Mouse (Mus musculus): ENCODE results near the gene Tmem117. TPM values are rescaled to one million over a fixed set of nuclear protein-coding genes. Genes with fewer than 3 reads are reported as not detected.
A peak's percentile ranks its signal among the peaks of the same experiment; 100 is the strongest.

Gene Tmem117
- polyA plus RNA-seq (2015; fragmentation: Nextera tagmentation; extraction: Ambion mirVana): 13.2 and 17.8 TPM in 2 replicates

GRCm38 (mm10) chr15:94628830-94629601 lies at the start of gene Tmem117:
Tmem117 (plus strand) TSS chr15:94629232.
- H3K27me3 ChIP-seq (ENCODE audit: control insufficient read depth, insufficient read depth, low read depth, low read length): no peaks in the 10 kb centered on the region; the same call in 1 of the 2 replicates
- no peaks in the 10 kb centered on the region for H3K9me3 ChIP-seq (replicated peaks; ENCODE audit: control insufficient read depth, low read length, poor library complexity, severe bottlenecking)
- peak within 1 kb of the TSS; percentile 91 for H3K9ac ChIP-seq (ENCODE audit: low read depth, low read length)
- no peaks in the 10 kb centered on the region for H3K4me1 ChIP-seq (ENCODE audit: control insufficient read depth, insufficient read depth, low read length)
- peak within 1 kb of the TSS; percentile 77 for H3K4me3 ChIP-seq (ENCODE audit: low read depth, low read length)
- peak within 1 kb of the TSS; percentile 62 for H3K27ac ChIP-seq (ENCODE audit: low read length)
- peak; percentile 87 for ATAC-seq
- peak within 1 kb of the TSS; percentile 94 for H3K4me2 ChIP-seq (ENCODE audit: low read length)
- WGBS: under 1% methylated on average over 64 of the region's 96 CpGs
- no peaks in the 10 kb centered on the region for H3K36me3 ChIP-seq (ENCODE audit: control insufficient read depth, insufficient read depth, low read length)

GRCm38 (mm10) chr15:94582000-94582593 lies 46.9 kb upstream of the Tmem117 start:
- H3K4me1 ChIP-seq (ENCODE audit: control insufficient read depth, insufficient read depth, low read length): peaks cover 3% of the 10 kb centered on the region; the same call in 1 of the 2 replicates
- H3K36me3 ChIP-seq (ENCODE audit: control insufficient read depth, insufficient read depth, low read length): peaks cover 38% of the 10 kb centered on the region
- no peak overlapping the region for H3K4me2 ChIP-seq (ENCODE audit: low read length)
- no peak overlapping the region for H3K4me3 ChIP-seq (ENCODE audit: low read depth, low read length)
- WGBS: 63% methylated on average over 7 of the region's 7 CpGs
- H3K27ac ChIP-seq (ENCODE audit: low read length): no peak overlapping the region
- no peaks in the 10 kb centered on the region for H3K27me3 ChIP-seq (ENCODE audit: control insufficient read depth, insufficient read depth, low read depth, low read length)
- ATAC-seq: no peak
- H3K9ac ChIP-seq (ENCODE audit: low read depth, low read length): no peak overlapping the region
- no peaks in the 10 kb centered on the region for H3K9me3 ChIP-seq (replicated peaks; ENCODE audit: control insufficient read depth, low read length, poor library complexity, severe bottlenecking)

GRCm38 (mm10) chr15:94583153-94583552 lies 45.9 kb upstream of the Tmem117 start:
- Histone ChIP-seq H3K27me3 (ENCODE audit: control insufficient read depth, insufficient read depth, low read depth, low read length) (no peaks in the 10 kb centered on the region), H3K9me3 (replicated peaks; ENCODE audit: control insufficient read depth, low read length, poor library complexity, severe bottlenecking) (no peaks in the 10 kb centered on the region), H3K36me3 (ENCODE audit: control insufficient read depth, insufficient read depth, low read length) (peaks cover 38% of the 10 kb centered on the region), H3K27ac (ENCODE audit: low read length) (no peak overlapping the region), H3K4me1 (ENCODE audit: control insufficient read depth, insufficient read depth, low read length) (peaks cover 7% of the 10 kb centered on the region), H3K4me2 (ENCODE audit: low read length) (no peak overlapping the region), H3K4me3 (ENCODE audit: low read depth, low read length) (no peak overlapping the region), H3K9ac (ENCODE audit: low read depth, low read length) (no peak overlapping the region)
- 91% methylated on average over 10 of the region's 10 CpGs for WGBS
- no peak for ATAC-seq

- Histone ChIP-seq H3K4me2 (ENCODE audit: low read length) (no peak overlapping the region), H3K27ac (ENCODE audit: low read length) (no peak overlapping the region), H3K9ac (ENCODE audit: low read depth, low read length) (no peak overlapping the region), H3K9me3 (replicated peaks; ENCODE audit: control insufficient read depth, low read length, poor library complexity, severe bottlenecking) (no peaks in the 10 kb centered on the region), H3K4me3 (ENCODE audit: low read depth, low read length) (no peak overlapping the region), H3K36me3 (ENCODE audit: control insufficient read depth, insufficient read depth, low read length) (peaks cover 38% of the 10 kb centered on the region), H3K27me3 (ENCODE audit: control insufficient read depth, insufficient read depth, low read depth, low read length) (no peaks in the 10 kb centered on the region), H3K4me1 (ENCODE audit: control insufficient read depth, insufficient read depth, low read length) (peaks cover 11% of the 10 kb centered on the region)
- ATAC-seq: no peak
- WGBS: 84% methylated on average over 4 of the region's 4 CpGs
Observed at GRCm38 (mm10) chr15:94584738-94585137, 44.3 kb upstream of the Tmem117 start.

- WGBS: 89% methylated on average over 9 of the region's 9 CpGs
- Histone ChIP-seq H3K27me3 (ENCODE audit: control insufficient read depth, insufficient read depth, low read depth, low read length) (no peaks in the 10 kb centered on the region), H3K4me2 (ENCODE audit: low read length) (peak overlapping the region; percentile 9; the same call in 1 of the 2 replicates), H3K36me3 (ENCODE audit: control insufficient read depth, insufficient read depth, low read length) (peaks cover 18% of the 10 kb centered on the region), H3K27ac (ENCODE audit: low read length) (no peak overlapping the region), H3K9ac (ENCODE audit: low read depth, low read length) (no peak overlapping the region), H3K4me1 (ENCODE audit: control insufficient read depth, insufficient read depth, low read length) (peaks cover 11% of the 10 kb centered on the region), H3K4me3 (ENCODE audit: low read depth, low read length) (no peak overlapping the region), H3K9me3 (replicated peaks; ENCODE audit: control insufficient read depth, low read length, poor library complexity, severe bottlenecking) (no peaks in the 10 kb centered on the region)
- no peak for ATAC-seq
Observed at GRCm38 (mm10) chr15:94587826-94588715, 41.0 kb upstream of the Tmem117 start.

GRCm38 (mm10) chr15:94589219-94590075 lies 39.6 kb upstream of the Tmem117 start, which contains the start of gene Twf1:
Twf1 (minus strand) TSS chr15:94589889.
- H3K4me3 ChIP-seq (ENCODE audit: low read depth, low read length): peak within 1 kb of the TSS; percentile 78
- peak within 1 kb of the TSS; percentile 81 for H3K27ac ChIP-seq (ENCODE audit: low read length)
- H3K4me2 ChIP-seq (ENCODE audit: low read length): peak within 1 kb of the TSS; percentile 79
- H3K4me1 ChIP-seq (ENCODE audit: control insufficient read depth, insufficient read depth, low read length): peaks cover 11% of the 10 kb centered on the region
- H3K27me3 ChIP-seq (ENCODE audit: control insufficient read depth, insufficient read depth, low read depth, low read length): no peaks in the 10 kb centered on the region
- peaks cover 10% of the 10 kb centered on the region for H3K36me3 ChIP-seq (ENCODE audit: control insufficient read depth, insufficient read depth, low read length)
- peak within 1 kb of the TSS; percentile 83 for H3K9ac ChIP-seq (ENCODE audit: low read depth, low read length)
- peak; percentile 99 for ATAC-seq
- H3K9me3 ChIP-seq (replicated peaks; ENCODE audit: control insufficient read depth, low read length, poor library complexity, severe bottlenecking): no peaks in the 10 kb centered on the region
- WGBS: under 1% methylated on average over 66 of the region's 70 CpGs

- peak overlapping the region; percentile 56 for H3K4me2 ChIP-seq (ENCODE audit: low read length)
- ATAC-seq: peak; percentile 9; the same call in 1 of the 2 replicates
- WGBS: 11% methylated on average over 8 of the region's 8 CpGs
- H3K9ac ChIP-seq (ENCODE audit: low read depth, low read length): peak overlapping the region; percentile 63
- H3K9me3 ChIP-seq (replicated peaks; ENCODE audit: control insufficient read depth, low read length, poor library complexity, severe bottlenecking): no peaks in the 10 kb centered on the region
- H3K36me3 ChIP-seq (ENCODE audit: control insufficient read depth, insufficient read depth, low read length): peaks cover 5% of the 10 kb centered on the region; the same call in 1 of the 2 replicates
- H3K27me3 ChIP-seq (ENCODE audit: control insufficient read depth, insufficient read depth, low read depth, low read length): no peaks in the 10 kb centered on the region
- H3K4me1 ChIP-seq (ENCODE audit: control insufficient read depth, insufficient read depth, low read length): peaks cover 11% of the 10 kb centered on the region
- peak overlapping the region; percentile 53; the same call in 1 of the 2 replicates for H3K27ac ChIP-seq (ENCODE audit: low read length)
- peak overlapping the region; percentile 78 for H3K4me3 ChIP-seq (ENCODE audit: low read depth, low read length)
Observed at GRCm38 (mm10) chr15:94590083-94590482, 38.9 kb upstream of the Tmem117 start.

GRCm38 (mm10) chr15:94591356-94591755 lies 37.7 kb upstream of the Tmem117 start:
- Histone ChIP-seq H3K4me3 (ENCODE audit: low read depth, low read length) (no peak overlapping the region), H3K4me2 (ENCODE audit: low read length) (no peak overlapping the region), H3K9ac (ENCODE audit: low read depth, low read length) (no peak overlapping the region), H3K4me1 (ENCODE audit: control insufficient read depth, insufficient read depth, low read length) (peaks cover 9% of the 10 kb centered on the region), H3K36me3 (ENCODE audit: control insufficient read depth, insufficient read depth, low read length) (0 out of 2 replicates have a peak, but pooled peaks cover under 1% of the 10 kb centered on the region), H3K27ac (ENCODE audit: low read length) (no peak overlapping the region), H3K9me3 (replicated peaks; ENCODE audit: control insufficient read depth, low read length, poor library complexity, severe bottlenecking) (no peaks in the 10 kb centered on the region), H3K27me3 (ENCODE audit: control insufficient read depth, insufficient read depth, low read depth, low read length) (no peaks in the 10 kb centered on the region)
- WGBS: 88% methylated on average over 4 of the region's 4 CpGs
- no peak for ATAC-seq

Measured in midbrain, embryonic 16.5 days (tissue).